Mouse (Mus musculus) ES-Bruce4 (cell line): ENCODE results near the gene Slc39a3. TPM values are rescaled to one million over a fixed set of nuclear protein-coding genes. Genes with fewer than 3 reads are reported as not detected.
A peak's percentile ranks its signal among the peaks of the same experiment; 100 is the strongest.

Experiments used
- H3K27ac ChIP-seq: 2 replicates; pipeline ENCODE4 v1.5.1; 2012; ENCODE audit warnings: low read length, inconsistent platforms; ENCODE audit not compliant: insufficient read depth
- H3K27me3 ChIP-seq: 2 replicates; pipeline ENCODE4 v1.6.1; 2012; ENCODE audit warnings: mild to moderate bottlenecking, low read length, inconsistent platforms; ENCODE audit not compliant: control insufficient read depth, poor library complexity, insufficient read depth, severe bottlenecking
- H3K36me3 ChIP-seq: 2 replicates; pipeline ENCODE4 v1.6.1; 2012; ENCODE audit warnings: inconsistent platforms, mild to moderate bottlenecking, low read length, moderate library complexity; ENCODE audit not compliant: control insufficient read depth, poor library complexity, insufficient read depth, severe bottlenecking
- H3K4me1 ChIP-seq: one replicate; pipeline ENCODE4 v1.8.1; 2011; ENCODE audit warnings: low read length; ENCODE audit not compliant: control insufficient read depth, insufficient read depth
- H3K4me3 ChIP-seq: 2 replicates; pipeline ENCODE4 v1.5.1; 2011; ENCODE audit warnings: low read depth, mild to moderate bottlenecking, low read length
- H3K9ac ChIP-seq: 2 replicates; pipeline ENCODE4 v1.6.1; 2012; ENCODE audit warnings: low read depth, mild to moderate bottlenecking, inconsistent platforms; ENCODE audit not compliant: poor library complexity, severe bottlenecking
- H3K9me3 ChIP-seq: replicated peaks from 2 replicates; pipeline ENCODE4 v1.6.1; 2012; ENCODE audit warnings: mild to moderate bottlenecking, low read length, inconsistent platforms; ENCODE audit not compliant: control insufficient read depth, poor library complexity, insufficient read depth, severe bottlenecking
- CTCF ChIP-seq: IDR thresholded peaks from one replicate; pipeline ENCODE4 v1.8.1; 2011; ENCODE audit warnings: low read depth, low read length
- EP300 ChIP-seq: IDR thresholded peaks from 2 replicates; pipeline ENCODE4 v1.6.1; 2011; ENCODE audit warnings: low read depth, low read length; ENCODE audit not compliant: insufficient read depth
- POLR2A ChIP-seq: IDR thresholded peaks from one replicate; pipeline ENCODE4 v1.8.1; 2011; ENCODE audit warnings: low read length; ENCODE audit not compliant: insufficient read depth
- polyA plus RNA-seq: library from polyadenylated mRNA; stranded (reverse); fragments of >200 nt; gene quantifications from 2 replicates; pipeline ENCODE4 v1.2.4, GENCODE M21; 2011; ENCODE audit warnings: low read depth; ENCODE audit not compliant: missing spikeins, insufficient read depth, insufficient read length

The Slc39a3 gene
- polyA plus RNA-seq, 1 experiment, result 4.5 TPM

- Histone ChIP-seq H3K27ac (no peak overlapping the region), H3K36me3 (no peaks in the 10 kb centered on the region), H3K4me1 (peaks cover 5% of the 10 kb centered on the region), H3K27me3 (no peaks in the 10 kb centered on the region), H3K9ac (0 out of 2 replicates have a peak overlapping the region, but pooled peaks have one; percentile 7), H3K9me3 (no peaks in the 10 kb centered on the region), H3K4me3 (0 out of 2 replicates have a peak overlapping the region, but pooled peaks have one; percentile 0)
- no peak for TF ChIP-seq EP300
- no peak for TF ChIP-seq CTCF
- TF ChIP-seq POLR2A, result no peak
Measured at GRCm38 (mm10) chr10:80998021-80998420, 39.2 kb downstream of the Slc39a3 start.

GRCm38 (mm10) chr10:80997332-80997731, 39.9 kb downstream of the Slc39a3 start:
- Histone ChIP-seq H3K27ac (no peak overlapping the region), H3K36me3 (no peaks in the 10 kb centered on the region), H3K4me3 (no peak overlapping the region), H3K9me3 (no peaks in the 10 kb centered on the region), H3K27me3 (no peaks in the 10 kb centered on the region), H3K4me1 (peaks cover 5% of the 10 kb centered on the region), H3K9ac (no peak overlapping the region)
- TF ChIP-seq EP300, result no peak
- no peak for TF ChIP-seq CTCF
- TF ChIP-seq POLR2A, result no peak

GRCm38 (mm10) chr10:80996501-80996900, 40.7 kb downstream of the Slc39a3 start:
- no peak overlapping the region for H3K9ac ChIP-seq
- no peaks in the 10 kb centered on the region for H3K36me3 ChIP-seq
- no peaks in the 10 kb centered on the region for H3K27me3 ChIP-seq
- H3K9me3 ChIP-seq, result no peaks in the 10 kb centered on the region
- no peak overlapping the region for H3K4me3 ChIP-seq
- no peak overlapping the region for H3K27ac ChIP-seq
- TF ChIP-seq EP300, result no peak
- no peak for TF ChIP-seq POLR2A
- TF ChIP-seq CTCF, result no peak
- H3K4me1 ChIP-seq, result peaks cover 5% of the 10 kb centered on the region

GRCm38 (mm10) chr10:80995091-80995632, 42.1 kb downstream of the Slc39a3 start:
- Histone ChIP-seq H3K36me3 (no peaks in the 10 kb centered on the region), H3K27me3 (no peaks in the 10 kb centered on the region), H3K4me3 (no peak overlapping the region), H3K9me3 (no peaks in the 10 kb centered on the region), H3K27ac (no peak overlapping the region), H3K4me1 (peaks cover 3% of the 10 kb centered on the region), H3K9ac (no peak overlapping the region)
- TF ChIP-seq EP300, result no peak
- TF ChIP-seq CTCF, result peak; percentile 99

- Histone ChIP-seq H3K4me3 (no peak overlapping the region), H3K9ac (no peak overlapping the region), H3K9me3 (no peaks in the 10 kb centered on the region), H3K4me1 (peaks cover 3% of the 10 kb centered on the region), H3K36me3 (no peaks in the 10 kb centered on the region), H3K27me3 (no peaks in the 10 kb centered on the region), H3K27ac (no peak overlapping the region)
- no peak for TF ChIP-seq CTCF
- no peak for TF ChIP-seq EP300
- TF ChIP-seq POLR2A, result no peak
Measured at GRCm38 (mm10) chr10:80994621-80995020, 42.6 kb downstream of the Slc39a3 start.

GRCm38 (mm10) chr10:80993276-80993675, 44.0 kb downstream of the Slc39a3 start:
- Histone ChIP-seq H3K4me1 (no peaks in the 10 kb centered on the region), H3K36me3 (no peaks in the 10 kb centered on the region), H3K27ac (no peak overlapping the region), H3K27me3 (no peaks in the 10 kb centered on the region), H3K9me3 (no peaks in the 10 kb centered on the region), H3K9ac (no peak overlapping the region), H3K4me3 (no peak overlapping the region)
- TF ChIP-seq POLR2A, result no peak
- TF ChIP-seq EP300, result no peak
- TF ChIP-seq CTCF, result no peak
